Mouse (Mus musculus): ENCODE measurements at regions not wholly inside any gene's neighbourhood (a gene's known extent, or its start where the extent isn't known, plus 50 kb on each side); places are given as distances from the start of the nearest gene placed in this dataset.

DNA sequence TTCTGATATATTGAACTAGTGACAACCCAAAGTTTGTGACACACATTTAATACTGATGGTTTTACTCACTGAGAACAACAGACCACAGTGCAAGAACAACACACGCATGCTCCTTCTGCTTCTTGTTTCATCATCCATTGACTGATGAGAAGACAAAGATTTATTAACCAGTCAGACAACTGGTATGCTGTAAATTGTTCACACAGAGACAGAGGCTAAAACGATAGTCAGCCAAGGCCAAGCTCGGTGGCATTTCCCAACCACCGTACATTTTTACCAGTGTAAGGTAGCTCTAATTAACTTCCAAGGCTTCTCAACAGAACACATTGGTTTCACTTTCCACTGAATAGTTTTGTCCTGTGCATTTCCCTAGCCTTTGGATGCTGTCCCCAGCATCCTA is 287.8 kb downstream of the 1700129C05Rik start:
- ATAC-seq (ENCODE audit: insufficient read depth) = no peak
- Histone ChIP-seq H3K27me3 (ENCODE audit: control insufficient read depth, insufficient read depth, low read length) (no peaks in the 10 kb centered on the region), H3K36me3 (replicated peaks; ENCODE audit: control insufficient read depth, insufficient read depth, low read depth) (no peaks in the 10 kb centered on the region), H3K9me3 (ENCODE audit: control insufficient read depth, low read length) (no peaks in the 10 kb centered on the region), H3K4me2 (ENCODE audit: low read depth) (no peak overlapping the region), H3K27ac (no peak overlapping the region), H3K4me3 (ENCODE audit: insufficient read depth in 1 of 2, low read depth in 2 of 2, low read length in 2 of 2) (no peak overlapping the region), H3K4me1 (replicated peaks; ENCODE audit: control insufficient read depth in 2 of 2, insufficient read depth in 2 of 2, low read length in 1 of 2) (no peaks in the 10 kb centered on the region), H3K9ac (replicated peaks) (no peak overlapping the region)
- 42% methylated on average over 4 of the region's 4 CpGs for WGBS (ENCODE audit: insufficient replicate concordance)
- no peak for DNase-seq (ENCODE audit: low read depth in 3 of 3, low spot score in 3 of 3)
- no peak for TF ChIP-seq EP300 (IDR thresholded peaks at IDR 0.05; ENCODE audit: low read depth)
- no peak for TF ChIP-seq CTCF (IDR thresholded peaks at IDR 0.05; ENCODE audit: low read depth)

DNA sequence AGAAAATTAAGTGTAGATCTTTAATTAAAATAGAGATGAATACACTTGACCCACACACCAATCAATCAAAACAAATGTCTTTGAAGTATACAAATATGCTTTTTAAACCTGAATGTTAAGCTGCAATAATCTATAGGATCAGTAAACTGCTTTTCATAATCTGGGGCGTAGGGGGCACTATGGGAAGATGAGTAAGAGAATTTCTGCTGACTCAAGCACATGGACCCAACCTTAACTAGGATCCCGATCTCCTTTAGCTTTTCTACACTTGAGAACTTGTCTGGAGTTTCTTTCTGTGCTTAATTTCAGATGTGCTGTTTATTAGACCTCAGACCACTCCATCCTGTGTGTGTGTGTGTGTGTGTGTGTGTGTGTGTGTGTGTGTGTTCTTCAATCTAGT is 298.1 kb downstream of the 1700129C05Rik start:
- no peak overlapping the region for H3K27ac ChIP-seq
- H3K4me1 ChIP-seq (replicated peaks; ENCODE audit: control insufficient read depth in 2 of 2, insufficient read depth in 2 of 2, low read length in 1 of 2) = no peaks in the 10 kb centered on the region
- H3K9ac ChIP-seq (replicated peaks) = no peak overlapping the region
- H3K36me3 ChIP-seq (replicated peaks; ENCODE audit: control insufficient read depth, insufficient read depth, low read depth) = no peaks in the 10 kb centered on the region
- DNase-seq (ENCODE audit: low read depth in 3 of 3, low spot score in 3 of 3) = no peak
- no peak overlapping the region for H3K4me3 ChIP-seq (ENCODE audit: insufficient read depth in 1 of 2, low read depth in 2 of 2, low read length in 2 of 2)
- H3K9me3 ChIP-seq (ENCODE audit: control insufficient read depth, low read length) = no peaks in the 10 kb centered on the region
- H3K27me3 ChIP-seq (ENCODE audit: control insufficient read depth, insufficient read depth, low read length) = no peaks in the 10 kb centered on the region
- ATAC-seq (ENCODE audit: insufficient read depth) = no peak
- H3K4me2 ChIP-seq (ENCODE audit: low read depth) = no peak overlapping the region
- WGBS (ENCODE audit: insufficient replicate concordance) = 37% methylated on average over 2 of the region's 2 CpGs
- TF ChIP-seq CTCF (IDR thresholded peaks at IDR 0.05; ENCODE audit: low read depth) (no peak), EP300 (IDR thresholded peaks at IDR 0.05; ENCODE audit: low read depth) (no peak)

DNA sequence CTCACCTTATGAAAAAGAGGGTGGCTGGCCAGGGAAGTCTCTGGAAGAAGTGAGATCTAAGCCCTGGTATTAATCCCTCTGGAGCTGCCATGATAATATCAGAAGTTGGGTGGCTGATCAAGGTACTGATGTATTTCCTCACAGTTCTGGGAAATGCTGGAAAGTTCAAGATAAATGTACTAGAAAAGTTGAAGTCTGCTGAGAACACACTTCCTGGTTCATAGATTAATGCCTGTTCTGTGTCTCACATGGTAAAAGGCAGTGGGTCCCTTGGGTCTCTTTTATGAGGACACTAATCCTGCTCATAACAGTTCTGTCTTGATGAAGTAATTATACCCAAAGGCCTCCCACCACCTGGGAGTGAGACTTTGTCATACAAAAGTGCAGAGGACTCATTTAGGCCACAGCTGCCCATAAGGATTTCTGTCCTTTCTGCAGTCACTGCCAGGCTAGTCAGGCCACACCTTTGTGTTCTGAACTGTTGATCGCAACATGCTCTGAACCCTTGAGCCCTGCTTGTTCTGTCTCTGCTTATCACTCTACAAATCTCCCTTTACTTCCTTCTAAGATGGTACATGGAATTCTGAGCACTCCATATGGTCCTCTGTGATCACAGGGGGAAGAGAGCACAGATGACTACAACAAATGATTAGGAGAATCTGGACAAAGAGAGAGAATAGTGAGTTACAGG is 300.4 kb downstream of the 1700129C05Rik start:
- DNase-seq (ENCODE audit: low read depth in 3 of 3, low spot score in 3 of 3) (no peak), ATAC-seq (ENCODE audit: insufficient read depth) (no peak)
- Histone ChIP-seq H3K27ac (no peak overlapping the region), H3K27me3 (ENCODE audit: control insufficient read depth, insufficient read depth, low read length) (no peaks in the 10 kb centered on the region), H3K4me3 (ENCODE audit: insufficient read depth in 1 of 2, low read depth in 2 of 2, low read length in 2 of 2) (no peak overlapping the region), H3K4me1 (replicated peaks; ENCODE audit: control insufficient read depth in 2 of 2, insufficient read depth in 2 of 2, low read length in 1 of 2) (no peaks in the 10 kb centered on the region), H3K4me2 (ENCODE audit: low read depth) (no peak overlapping the region), H3K9ac (replicated peaks) (no peak overlapping the region), H3K36me3 (replicated peaks; ENCODE audit: control insufficient read depth, insufficient read depth, low read depth) (no peaks in the 10 kb centered on the region), H3K9me3 (ENCODE audit: control insufficient read depth, low read length) (no peaks in the 10 kb centered on the region)
- 42% methylated on average over 1 of the region's 1 CpGs for WGBS (ENCODE audit: insufficient replicate concordance)
- TF ChIP-seq CTCF (IDR thresholded peaks at IDR 0.05; ENCODE audit: low read depth) (no peak), EP300 (IDR thresholded peaks at IDR 0.05; ENCODE audit: low read depth) (no peak)

DNA sequence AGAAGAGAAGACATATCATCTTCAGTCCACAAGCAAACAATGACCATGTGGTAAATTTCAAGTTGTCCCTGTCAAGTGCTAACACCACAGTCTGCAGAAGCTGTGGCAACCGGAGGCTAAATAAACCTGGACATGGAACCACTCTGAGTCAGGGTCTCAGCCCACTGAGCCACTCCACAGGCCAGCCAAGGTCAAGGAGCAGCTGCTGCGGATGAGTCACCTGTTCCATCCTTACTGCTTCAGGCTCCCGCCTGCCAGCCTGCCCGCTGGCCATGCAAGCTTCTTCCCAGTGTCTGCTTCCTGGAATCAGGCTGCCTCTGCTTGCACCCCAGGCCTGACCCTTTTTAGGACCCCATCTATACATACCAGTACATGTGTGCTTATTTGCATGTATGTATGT is 319.8 kb downstream of the 1700129C05Rik start:
- H3K9me3 ChIP-seq (ENCODE audit: control insufficient read depth, low read length) = no peaks in the 10 kb centered on the region
- no peak overlapping the region for H3K9ac ChIP-seq (replicated peaks)
- H3K27ac ChIP-seq = no peak overlapping the region
- no peaks in the 10 kb centered on the region for H3K36me3 ChIP-seq (replicated peaks; ENCODE audit: control insufficient read depth, insufficient read depth, low read depth)
- H3K4me3 ChIP-seq (ENCODE audit: insufficient read depth in 1 of 2, low read depth in 2 of 2, low read length in 2 of 2) = no peak overlapping the region
- no peak for TF ChIP-seq EP300 (IDR thresholded peaks at IDR 0.05; ENCODE audit: low read depth)
- no peak for TF ChIP-seq CTCF (IDR thresholded peaks at IDR 0.05; ENCODE audit: low read depth)
- no peaks in the 10 kb centered on the region for H3K27me3 ChIP-seq (ENCODE audit: control insufficient read depth, insufficient read depth, low read length)
- WGBS (ENCODE audit: insufficient replicate concordance) = 62% methylated on average over 4 of the region's 4 CpGs
- no peak overlapping the region for H3K4me2 ChIP-seq (ENCODE audit: low read depth)
- ATAC-seq (ENCODE audit: insufficient read depth) (no peak), DNase-seq (ENCODE audit: low read depth in 3 of 3, low spot score in 3 of 3) (no peak)
- no peaks in the 10 kb centered on the region for H3K4me1 ChIP-seq (replicated peaks; ENCODE audit: control insufficient read depth in 2 of 2, insufficient read depth in 2 of 2, low read length in 1 of 2)

DNA sequence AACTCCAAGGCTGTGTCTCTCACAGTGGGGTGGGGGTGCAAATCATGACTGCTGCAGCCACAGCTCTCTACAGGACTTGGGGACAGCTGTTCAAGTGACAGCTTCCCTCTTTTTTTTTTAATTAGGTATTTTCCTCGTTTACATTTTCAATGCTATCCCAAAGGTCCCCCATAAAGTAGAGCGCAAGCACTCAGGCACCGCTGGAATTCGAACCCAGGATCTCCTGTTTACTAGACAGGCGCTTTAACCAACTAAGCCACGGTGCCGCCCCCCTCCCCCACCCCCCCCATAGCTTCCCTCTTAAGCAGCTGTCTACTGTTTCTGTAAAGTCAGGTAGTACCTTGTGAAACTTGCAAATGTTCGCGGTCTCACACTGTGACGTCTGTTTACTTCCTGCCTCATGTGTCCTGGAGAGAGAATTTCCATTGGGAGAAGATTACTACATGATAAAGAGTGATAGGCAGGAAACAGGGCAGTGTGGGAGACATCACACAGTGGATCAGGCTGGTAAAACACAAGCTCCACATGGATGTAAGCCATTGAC is 324.7 kb downstream of the 1700129C05Rik start:
- H3K4me1 ChIP-seq (replicated peaks; ENCODE audit: control insufficient read depth in 2 of 2, insufficient read depth in 2 of 2, low read length in 1 of 2) = no peaks in the 10 kb centered on the region
- TF ChIP-seq EP300 (IDR thresholded peaks at IDR 0.05; ENCODE audit: low read depth) (no peak), CTCF (IDR thresholded peaks at IDR 0.05; ENCODE audit: low read depth) (no peak)
- no peak for DNase-seq (ENCODE audit: low read depth in 3 of 3, low spot score in 3 of 3)
- H3K36me3 ChIP-seq (replicated peaks; ENCODE audit: control insufficient read depth, insufficient read depth, low read depth) = no peaks in the 10 kb centered on the region
- no peaks in the 10 kb centered on the region for H3K9me3 ChIP-seq (ENCODE audit: control insufficient read depth, low read length)
- no peak overlapping the region for H3K27ac ChIP-seq
- 48% methylated on average over 10 of the region's 10 CpGs for WGBS (ENCODE audit: insufficient replicate concordance)
- no peaks in the 10 kb centered on the region for H3K27me3 ChIP-seq (ENCODE audit: control insufficient read depth, insufficient read depth, low read length)
- H3K4me2 ChIP-seq (ENCODE audit: low read depth) = no peak overlapping the region
- H3K4me3 ChIP-seq (ENCODE audit: insufficient read depth in 1 of 2, low read depth in 2 of 2, low read length in 2 of 2) = no peak overlapping the region
- no peak for ATAC-seq (ENCODE audit: insufficient read depth)
- H3K9ac ChIP-seq (replicated peaks) = no peak overlapping the region
